In the genomic region with DNA sequence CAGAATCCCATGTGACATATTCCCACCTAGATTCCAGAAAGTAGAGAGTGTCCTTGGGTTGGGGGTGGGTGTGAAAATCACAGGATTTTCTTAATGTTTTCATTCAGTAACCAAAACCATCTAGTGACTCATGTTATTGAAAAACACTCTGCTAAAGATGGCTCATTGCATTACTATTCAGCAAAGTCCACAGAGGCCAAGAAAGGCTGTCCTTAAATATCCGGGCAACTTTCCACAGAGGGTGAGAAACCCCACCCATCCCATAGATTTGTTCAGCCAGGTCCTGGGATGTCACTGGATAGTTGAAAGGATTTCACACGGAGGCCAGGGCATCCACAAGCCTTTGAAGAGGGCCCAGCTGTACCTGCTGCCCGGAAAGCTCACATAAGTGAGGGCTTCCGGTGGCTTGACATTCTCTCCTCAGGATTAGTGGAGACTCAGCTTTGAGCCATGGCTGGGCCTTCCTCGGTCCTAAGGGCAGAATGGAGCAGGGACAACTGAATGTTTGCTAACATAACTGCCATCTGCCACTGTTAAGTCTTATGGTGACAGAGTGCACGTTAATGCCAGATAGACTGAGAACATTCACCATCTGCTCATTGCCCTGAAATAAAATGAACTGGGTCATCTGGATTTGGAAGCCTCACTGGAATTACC, we compare ENCODE assay signal across 10 mouse cellular contexts.
DNase-seq lines count a peak whose midpoint lies in the region; ATAC-seq and TF ChIP-seq lines count a peak whose summit lies in the region.
"Had no signal": no experiment of that assay in that cellular context is flagged by ENCODE, and none has a peak within 500 bp of the region (broad histone marks: within the 10 kb centered on the region; RNA-seq: fewer than 3 reads in every experiment).

No protein-coding gene starts in this region.

- no peak for TF ChIP-seq CTCF in embryonic fibroblast, embryonic 13.5 days (IDR thresholded peaks at IDR 0.05; ENCODE audit: borderline replicate concordance, insufficient read depth, low read length)

- 0 out of 2 replicates have a peak, but pooled peaks have one; percentile 45 for ATAC-seq in hindbrain, embryonic 16.5 days
- no peak for ATAC-seq in hindbrain, embryonic 13.5 days (ENCODE audit: low FRiP score)
- no peak for ATAC-seq in kidney, embryonic 14.5 days (ENCODE audit: low FRiP score, low TSS enrichment)
- ATAC-seq in erythroid progenitor cell, adult 5-6 weeks (replicated peaks; ENCODE audit: low FRiP score, poor library complexity, severe bottlenecking) = no peak

- TF ChIP-seq POLR2A in embryonic fibroblast, embryonic 13.5 days (IDR thresholded peaks at IDR 0.05; ENCODE audit: low read depth, low read length) = no peak

- peak; percentile 97 for DNase-seq in brain, adult 2 months (ENCODE audit: low read depth, low spot score)
- DNase-seq in lung, postnatal 14 days = peak; percentile 26
- no peak for DNase-seq in thymus, postnatal 14 days

- H3K4me1 ChIP-seq in hindbrain, embryonic 16.5 days (ENCODE audit: control insufficient read depth, insufficient read depth, low read depth, low read length) = no peaks in the 10 kb centered on the region
- H3K4me1 ChIP-seq in hindbrain, embryonic 13.5 days (replicated peaks) = no peaks in the 10 kb centered on the region
- H3K4me1 ChIP-seq in embryonic fibroblast, embryonic 13.5 days (ENCODE audit: control insufficient read depth, insufficient read depth, low read length) = peaks cover 6% of the 10 kb centered on the region
- no peaks in the 10 kb centered on the region for H3K4me1 ChIP-seq in kidney, embryonic 14.5 days (ENCODE audit: control insufficient read depth, insufficient read depth, low read length)
- H3K4me1 ChIP-seq: forebrain, embryonic 12.5 days; megakaryocyte, embryonic 14.5 days had no signal

- WGBS in hindbrain, embryonic 16.5 days = 67% methylated on average over 6 of the region's 6 CpGs
- WGBS in hindbrain, embryonic 13.5 days = 75% methylated on average over 6 of the region's 6 CpGs
- WGBS in kidney, embryonic 14.5 days = 63% methylated on average over 6 of the region's 6 CpGs

- no peaks in the 10 kb centered on the region for H3K36me3 ChIP-seq in hindbrain, embryonic 16.5 days (ENCODE audit: control insufficient read depth, insufficient read depth, low read length)
- no peaks in the 10 kb centered on the region for H3K36me3 ChIP-seq in hindbrain, embryonic 13.5 days
- H3K36me3 ChIP-seq in kidney, embryonic 14.5 days (ENCODE audit: control insufficient read depth, insufficient read depth, low read length) = no peaks in the 10 kb centered on the region
- H3K36me3 ChIP-seq: forebrain, embryonic 12.5 days had no signal

- H3K4me2 ChIP-seq in hindbrain, embryonic 16.5 days (ENCODE audit: low read length) = no peak overlapping the region
- H3K4me2 ChIP-seq in hindbrain, embryonic 13.5 days = no peak overlapping the region
- no peak overlapping the region for H3K4me2 ChIP-seq in kidney, embryonic 14.5 days (replicated peaks; ENCODE audit: low read depth, low read length)
- H3K4me2 ChIP-seq: forebrain, embryonic 12.5 days had no signal

- H3K27ac ChIP-seq in hindbrain, embryonic 16.5 days (ENCODE audit: low read depth, low read length) = no peak overlapping the region
- H3K27ac ChIP-seq in hindbrain, embryonic 13.5 days = no peak overlapping the region
- peak overlapping the region; percentile 21; the same call in 1 of the 2 replicates for H3K27ac ChIP-seq in embryonic fibroblast, embryonic 13.5 days (ENCODE audit: insufficient read depth, low read length)
- no peak overlapping the region for H3K27ac ChIP-seq in kidney, embryonic 14.5 days (ENCODE audit: low read depth, low read length)
- H3K27ac ChIP-seq: forebrain, embryonic 12.5 days had no signal

- H3K9ac ChIP-seq in hindbrain, embryonic 16.5 days (ENCODE audit: low read depth, low read length) = no peak overlapping the region
- H3K9ac ChIP-seq in hindbrain, embryonic 13.5 days = no peak overlapping the region
- no peak overlapping the region for H3K9ac ChIP-seq in kidney, embryonic 14.5 days (ENCODE audit: low read depth, low read length)
- H3K9ac ChIP-seq: forebrain, embryonic 12.5 days had no signal

- H3K4me3 ChIP-seq in hindbrain, embryonic 16.5 days (ENCODE audit: low read length) = no peak overlapping the region
- H3K4me3 ChIP-seq in hindbrain, embryonic 13.5 days = no peak overlapping the region
- no peak overlapping the region for H3K4me3 ChIP-seq in embryonic fibroblast, embryonic 13.5 days (ENCODE audit: insufficient read depth, low read length)
- no peak overlapping the region for H3K4me3 ChIP-seq in kidney, embryonic 14.5 days (ENCODE audit: low read length)
- H3K4me3 ChIP-seq: forebrain, embryonic 12.5 days; megakaryocyte, embryonic 14.5 days had no signal

- H3K9me3 ChIP-seq in hindbrain, embryonic 16.5 days (ENCODE audit: control insufficient read depth, low read length) = no peaks in the 10 kb centered on the region
- H3K9me3 ChIP-seq in hindbrain, embryonic 13.5 days = no peaks in the 10 kb centered on the region
- H3K9me3 ChIP-seq in kidney, embryonic 14.5 days (ENCODE audit: control insufficient read depth, low read length) = no peaks in the 10 kb centered on the region
- H3K9me3 ChIP-seq: forebrain, embryonic 12.5 days had no signal

- H3K27me3 ChIP-seq in hindbrain, embryonic 16.5 days (replicated peaks; ENCODE audit: control insufficient read depth, insufficient read depth, low read length) = no peaks in the 10 kb centered on the region
- no peaks in the 10 kb centered on the region for H3K27me3 ChIP-seq in hindbrain, embryonic 13.5 days
- no peaks in the 10 kb centered on the region for H3K27me3 ChIP-seq in kidney, embryonic 14.5 days (ENCODE audit: control insufficient read depth, insufficient read depth, low read length)
- H3K27me3 ChIP-seq: forebrain, embryonic 12.5 days; megakaryocyte, embryonic 14.5 days had no signal
